Mouse (Mus musculus): ENCODE results near the gene Tuba3a.

DNA sequence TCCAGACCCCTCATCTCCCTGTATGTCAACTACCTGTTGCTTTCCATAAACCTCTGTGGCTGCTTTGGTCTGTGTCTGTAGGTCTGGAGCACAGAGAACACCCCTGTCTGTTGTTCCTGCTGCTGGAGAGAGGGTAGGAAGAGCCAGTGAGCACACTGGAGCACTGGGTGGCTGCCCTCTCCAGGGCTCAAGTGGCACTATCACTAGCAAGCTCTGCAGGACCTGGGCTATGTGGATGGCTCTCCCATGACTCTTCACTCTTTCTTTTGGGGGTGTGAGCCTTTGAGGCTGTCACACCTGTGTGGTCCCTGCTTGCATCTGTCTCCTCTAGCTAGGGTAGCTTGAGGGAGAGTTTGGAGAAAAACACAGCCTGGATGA lies 34.1 kb upstream of the Tuba3a start:
- no peak for TF ChIP-seq GATA1 (IDR thresholded peaks at IDR 0.05; ENCODE audit: low read length)
- no peak for TF ChIP-seq TAL1 (IDR thresholded peaks at IDR 0.05; ENCODE audit: low read length)

All from erythroblast, embryonic 14.5 days (primary cell).